Mouse (Mus musculus): ENCODE measurements around the gene Fabp1. TPM values are rescaled to one million over a fixed set of nuclear protein-coding genes. Genes with fewer than 3 reads are reported as not detected.

Fabp1 gene
- total RNA-seq, 1 experiment = not detected

DNA sequence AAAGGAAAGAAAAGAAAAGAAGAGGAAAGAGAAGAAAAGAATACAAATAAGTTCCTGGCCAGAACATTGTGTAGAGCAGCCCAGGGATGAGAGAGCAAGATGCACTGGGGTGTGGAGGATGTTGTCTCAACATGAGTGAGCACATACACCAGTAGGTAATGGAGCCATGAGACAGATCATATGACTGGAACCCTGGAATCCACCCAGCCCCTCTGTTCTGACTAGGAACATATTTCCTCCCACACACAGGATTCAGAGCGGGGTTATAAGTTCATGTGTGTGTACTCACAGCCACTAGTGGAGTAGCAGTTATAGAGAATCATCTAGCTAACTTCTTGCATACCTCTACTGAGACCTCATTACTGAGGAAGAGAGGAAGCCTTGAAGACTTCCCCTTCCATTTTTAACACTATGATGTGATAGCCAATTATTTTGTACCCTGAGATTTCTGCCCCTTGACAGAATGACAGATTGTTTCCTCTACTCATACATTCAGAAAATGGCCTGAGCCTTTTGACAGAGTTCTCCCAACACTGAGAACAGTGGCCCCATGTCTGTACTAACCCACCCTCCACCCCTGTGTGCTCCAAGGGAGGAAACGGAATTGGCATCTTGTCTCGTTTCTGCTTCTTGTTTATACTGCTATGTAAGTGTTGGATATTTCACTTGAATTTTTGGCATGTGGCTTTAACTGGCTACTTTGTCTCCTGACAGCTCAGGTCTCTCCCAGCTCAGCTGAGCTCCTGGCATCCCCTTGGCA, 24.7 kb downstream of the Fabp1 start:
- Histone ChIP-seq H3K4me3 (ENCODE audit: insufficient read depth in 1 of 2, low read depth in 1 of 2, low read length in 2 of 2, poor library complexity in 1 of 2, severe bottlenecking in 1 of 2) (no peak overlapping the region), H3K27ac (ENCODE audit: insufficient read depth, low read depth, low read length, poor library complexity, severe bottlenecking) (no peak overlapping the region), H3K4me1 (ENCODE audit: control insufficient read depth in 2 of 2, insufficient read depth in 2 of 2, low read length in 2 of 2, poor library complexity in 1 of 2) (peaks cover 5 to 10% of the 10 kb centered on the region in 2 experiments; a peak in 1 of 4 replicates), H3K36me3 (ENCODE audit: control insufficient read depth, insufficient read depth, low read length, poor library complexity, severe bottlenecking) (no peaks in the 10 kb centered on the region), H3K9me3 (ENCODE audit: control insufficient read depth, insufficient read depth, low read depth, low read length) (no peaks in the 10 kb centered on the region), H3K9ac (ENCODE audit: insufficient read depth, low read depth, low read length, poor library complexity, severe bottlenecking) (no peak overlapping the region)
- no peak for DNase-seq (ENCODE audit: low read depth, low spot score)
- in situ Hi-C loops (cut with MboI; ENCODE audit: low sequenced_read_pairs in 2 of 2, unreplicated experiment in 2 of 2) = no loop called here
- TF ChIP-seq ZC3H11A (IDR thresholded peaks at IDR 0.05; ENCODE audit: borderline replicate concordance, low read depth, low read length) (no peak), HCFC1 (IDR thresholded peaks at IDR 0.05; ENCODE audit: borderline replicate concordance, insufficient read depth, low read length) (no peak), MAFK (IDR thresholded peaks at IDR 0.05; ENCODE audit: insufficient read depth, low read depth, low read length) (no peak), ZNF384 (IDR thresholded peaks at IDR 0.05; ENCODE audit: low read depth, low read length) (no peak), CHD2 (IDR thresholded peaks at IDR 0.05; ENCODE audit: low read depth, low read length) (no peak)

DNA sequence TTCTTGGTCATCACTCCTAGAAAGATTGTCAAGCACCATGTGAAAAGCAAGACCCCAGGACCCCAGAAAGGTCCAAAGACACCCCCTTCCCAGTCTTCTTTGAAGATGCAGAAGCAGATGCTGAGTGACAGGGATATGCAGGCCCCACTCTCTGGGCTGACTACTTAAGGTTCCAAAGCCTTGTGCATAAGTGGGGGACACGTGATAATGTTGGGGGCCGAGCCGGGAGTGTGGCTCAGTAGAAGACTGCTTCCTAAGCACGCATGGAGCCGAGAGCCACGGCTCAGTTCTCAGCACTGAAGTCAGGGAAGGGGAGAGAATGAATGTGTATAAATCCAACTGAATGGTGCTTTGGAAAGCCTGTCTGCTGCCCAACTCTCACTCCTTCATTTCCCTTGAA, 26.9 kb downstream of the Fabp1 start:
- in situ Hi-C loops (cut with MboI; ENCODE audit: low sequenced_read_pairs in 2 of 2, unreplicated experiment in 2 of 2) = no loop called here

DNA sequence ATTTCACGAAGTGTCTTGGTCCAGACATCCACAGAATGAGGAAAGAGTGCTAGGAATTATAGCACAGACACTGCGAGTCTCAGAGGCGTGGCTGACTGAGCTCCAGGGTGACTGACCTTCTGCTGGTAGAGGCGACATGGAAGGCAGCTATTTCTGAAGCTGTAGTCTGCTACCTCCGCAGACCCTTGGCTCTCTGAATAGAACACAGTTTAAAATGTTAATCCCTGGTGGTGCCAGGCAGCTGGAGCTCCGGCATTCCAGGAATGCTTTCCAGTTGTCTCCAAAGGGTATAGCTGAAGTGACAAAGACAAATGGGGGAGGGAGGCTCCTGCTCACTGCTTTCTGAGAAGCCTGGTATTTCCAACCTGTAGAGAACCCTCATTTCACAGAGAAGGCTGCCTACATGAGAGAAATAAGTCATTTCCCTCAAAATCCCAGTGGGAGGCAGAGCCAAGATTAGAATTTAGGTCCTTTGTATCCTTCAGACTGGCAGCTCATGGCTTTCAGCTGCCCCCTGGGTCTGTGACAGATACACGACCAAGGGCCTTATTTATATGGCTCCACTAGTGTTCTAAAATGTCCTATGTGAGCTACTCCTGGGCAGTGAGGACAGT, 27.6 kb downstream of the Fabp1 start:
- Histone ChIP-seq H3K36me3 (ENCODE audit: control insufficient read depth, insufficient read depth, low read length, poor library complexity, severe bottlenecking) (no peaks in the 10 kb centered on the region), H3K9ac (ENCODE audit: insufficient read depth, low read depth, low read length, poor library complexity, severe bottlenecking) (no peak overlapping the region), H3K9me3 (ENCODE audit: control insufficient read depth, insufficient read depth, low read depth, low read length) (no peaks in the 10 kb centered on the region), H3K27ac (ENCODE audit: insufficient read depth, low read depth, low read length, poor library complexity, severe bottlenecking) (no peak overlapping the region; the same call in 1 of the 2 replicates), H3K4me1 (ENCODE audit: control insufficient read depth in 2 of 2, insufficient read depth in 2 of 2, low read length in 2 of 2, poor library complexity in 1 of 2) (peaks cover 3 to 6% of the 10 kb centered on the region in 2 experiments; a peak in 1 of 4 replicates), H3K4me3 (ENCODE audit: insufficient read depth in 1 of 2, low read depth in 1 of 2, low read length in 2 of 2, poor library complexity in 1 of 2, severe bottlenecking in 1 of 2) (no peak overlapping the region)
- in situ Hi-C loops (cut with MboI; ENCODE audit: low sequenced_read_pairs in 2 of 2, unreplicated experiment in 2 of 2) = no loop called here
- no peak for DNase-seq (ENCODE audit: low read depth, low spot score)
- TF ChIP-seq CHD2 (IDR thresholded peaks at IDR 0.05; ENCODE audit: low read depth, low read length) (no peak; the same call in 1 of the 2 replicates), ZC3H11A (IDR thresholded peaks at IDR 0.05; ENCODE audit: borderline replicate concordance, low read depth, low read length) (no peak), ZNF384 (IDR thresholded peaks at IDR 0.05; ENCODE audit: low read depth, low read length) (no peak)

More for the DNA sequence above, 26.9 kb downstream of the Fabp1 start:
- no peaks in the 10 kb centered on the region for H3K9me3 ChIP-seq (ENCODE audit: control insufficient read depth, insufficient read depth, low read depth, low read length)
- H3K4me3 ChIP-seq (ENCODE audit: insufficient read depth in 1 of 2, low read depth in 1 of 2, low read length in 2 of 2, poor library complexity in 1 of 2, severe bottlenecking in 1 of 2) = no peak overlapping the region
- no peak overlapping the region for H3K9ac ChIP-seq (ENCODE audit: insufficient read depth, low read depth, low read length, poor library complexity, severe bottlenecking)
- TF ChIP-seq MAFK (IDR thresholded peaks at IDR 0.05; ENCODE audit: insufficient read depth, low read depth, low read length) (no peak), ZNF384 (IDR thresholded peaks at IDR 0.05; ENCODE audit: low read depth, low read length) (no peak), CHD2 (IDR thresholded peaks at IDR 0.05; ENCODE audit: low read depth, low read length) (no peak), HCFC1 (IDR thresholded peaks at IDR 0.05; ENCODE audit: borderline replicate concordance, insufficient read depth, low read length) (no peak)
- no peak for DNase-seq (ENCODE audit: low read depth, low spot score)
- H3K36me3 ChIP-seq (ENCODE audit: control insufficient read depth, insufficient read depth, low read length, poor library complexity, severe bottlenecking) = no peaks in the 10 kb centered on the region
- H3K27ac ChIP-seq (ENCODE audit: insufficient read depth, low read depth, low read length, poor library complexity, severe bottlenecking) = no peak overlapping the region; the same call in 1 of the 2 replicates
- peaks cover 3 to 9% of the 10 kb centered on the region in 2 experiments; a peak in 1 of 4 replicates for H3K4me1 ChIP-seq (ENCODE audit: control insufficient read depth in 2 of 2, insufficient read depth in 2 of 2, low read length in 2 of 2, poor library complexity in 1 of 2)

DNA sequence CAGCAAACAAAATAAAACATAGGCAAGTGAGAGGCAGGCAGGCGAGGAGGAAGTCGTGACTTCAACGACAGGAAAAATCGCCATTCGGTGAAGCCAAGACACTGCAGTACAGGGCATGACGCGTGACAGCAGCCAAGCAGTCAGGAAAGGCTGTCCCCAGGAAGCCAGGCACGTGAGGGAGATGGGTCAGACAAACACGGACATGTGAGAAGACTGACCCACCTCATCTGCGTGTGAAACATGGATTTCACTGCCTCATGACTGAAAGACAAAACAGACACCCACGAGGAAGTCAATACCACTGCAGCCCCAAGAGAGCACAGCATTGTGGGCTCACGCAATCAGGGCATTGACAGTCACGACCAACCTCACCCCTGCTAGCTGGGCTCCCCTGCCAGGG, 35.5 kb downstream of the Fabp1 start:
- H3K4me1 ChIP-seq (ENCODE audit: control insufficient read depth in 2 of 2, insufficient read depth in 2 of 2, low read length in 2 of 2, poor library complexity in 1 of 2) = peaks cover 0 to 6% of the 10 kb centered on the region in 2 experiments; a peak in 2 of 4 replicates

More for the DNA sequence above, 35.5 kb downstream of the Fabp1 start:
- no peak overlapping the region for H3K4me3 ChIP-seq (ENCODE audit: insufficient read depth in 1 of 2, low read depth in 1 of 2, low read length in 2 of 2, poor library complexity in 1 of 2, severe bottlenecking in 1 of 2)
- H3K27ac ChIP-seq (ENCODE audit: insufficient read depth, low read depth, low read length, poor library complexity, severe bottlenecking) = no peak overlapping the region
- DNase-seq (ENCODE audit: low read depth, low spot score) = no peak
- in situ Hi-C loops (cut with MboI; ENCODE audit: low sequenced_read_pairs in 2 of 2, unreplicated experiment in 2 of 2) = no loop called here
- H3K9me3 ChIP-seq (ENCODE audit: control insufficient read depth, insufficient read depth, low read depth, low read length) = no peaks in the 10 kb centered on the region
- TF ChIP-seq ZC3H11A (IDR thresholded peaks at IDR 0.05; ENCODE audit: borderline replicate concordance, low read depth, low read length) (no peak), HCFC1 (IDR thresholded peaks at IDR 0.05; ENCODE audit: borderline replicate concordance, insufficient read depth, low read length) (no peak), MAFK (IDR thresholded peaks at IDR 0.05; ENCODE audit: insufficient read depth, low read depth, low read length) (no peak), CHD2 (IDR thresholded peaks at IDR 0.05; ENCODE audit: low read depth, low read length) (no peak), ZNF384 (IDR thresholded peaks at IDR 0.05; ENCODE audit: low read depth, low read length) (no peak)
- H3K36me3 ChIP-seq (ENCODE audit: control insufficient read depth, insufficient read depth, low read length, poor library complexity, severe bottlenecking) = no peaks in the 10 kb centered on the region
- H3K9ac ChIP-seq (ENCODE audit: insufficient read depth, low read depth, low read length, poor library complexity, severe bottlenecking) = peak overlapping the region; percentile 43; the same call in 1 of the 2 replicates
